Mouse (Mus musculus) naive thymus-derived CD4-positive, alpha-beta T cell, adult 2 months (primary cell): ENCODE data around the gene Rps5.

Experiments used
- DNase-seq: peaks from one replicate; pipeline ENCODE4 v3.0.0-alpha.2; 2011; ENCODE audit warnings: low read depth

Rps5 gene

GRCm38 (mm10) chr7:12927693-12928589 is 5.9 kb downstream of the Rps5 start:
- no peak for DNase-seq

DNA sequence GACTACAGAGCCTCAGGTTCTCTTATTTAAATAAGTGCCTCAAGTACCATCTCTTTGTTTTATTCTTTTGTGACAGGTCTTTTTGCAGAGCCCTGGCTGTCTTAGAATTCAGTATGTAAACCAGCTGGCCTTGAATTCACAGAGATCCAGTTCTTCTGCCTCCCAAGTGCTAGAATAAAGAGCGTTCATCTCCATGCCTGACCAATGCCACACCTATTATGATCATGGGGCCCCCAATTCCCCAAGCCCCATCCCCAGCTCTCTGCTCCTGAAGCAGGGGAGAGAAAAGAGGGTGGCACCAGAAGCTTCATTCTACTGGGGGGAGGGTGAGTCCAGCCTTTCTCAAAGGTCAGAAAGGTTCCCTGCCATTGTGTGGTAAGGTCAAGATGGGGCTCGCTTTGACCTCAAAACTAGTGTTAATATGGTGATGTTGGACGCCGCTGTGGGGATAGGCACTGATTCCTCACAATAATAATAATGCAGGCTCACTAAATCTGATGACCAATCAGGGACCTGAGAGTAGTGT is 11.6 kb downstream of the Rps5 start:
- no peak for DNase-seq

DNA sequence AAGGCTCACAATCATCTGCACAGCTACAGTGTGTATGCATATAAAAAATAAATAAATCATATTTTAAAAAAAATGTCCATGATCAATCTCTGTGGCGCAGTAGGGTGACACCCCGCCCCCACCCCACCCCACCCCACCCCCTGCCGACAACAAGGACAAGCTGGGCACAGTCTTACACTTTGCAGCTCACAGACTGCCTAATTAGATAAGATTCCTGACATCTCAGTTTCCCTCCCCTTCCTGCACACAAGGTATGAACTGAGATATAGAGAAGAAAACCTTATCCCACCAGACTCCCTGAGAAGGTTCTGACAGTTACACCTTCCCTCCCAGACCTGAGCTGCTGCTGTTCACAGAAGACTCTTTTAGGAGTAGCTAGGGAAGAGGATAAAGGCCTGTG is 12.7 kb downstream of the Rps5 start:
- DNase-seq: no peak

- DNase-seq: peak; percentile 40
Measured at GRCm38 (mm10) chr7:12937254-12937803, 15.2 kb downstream of the Rps5 start.

DNA sequence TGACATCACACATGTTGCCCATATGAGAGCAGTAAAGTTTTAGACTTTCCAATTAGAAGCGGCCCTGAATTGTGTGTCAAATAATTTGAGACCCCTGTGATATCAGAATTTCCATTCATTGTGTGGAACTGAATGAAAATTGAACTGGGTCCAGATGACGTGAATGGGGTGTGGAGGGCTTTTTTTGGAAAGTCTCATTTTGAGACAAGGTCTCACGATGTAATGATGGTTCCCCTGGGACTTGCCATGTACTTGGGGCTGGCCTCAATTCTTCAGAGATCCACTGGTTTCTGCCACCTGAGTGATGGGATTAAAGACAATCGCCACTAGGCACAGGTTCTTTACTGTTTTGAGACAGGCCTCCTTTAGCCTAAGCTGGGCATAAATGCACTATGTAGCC is 18.5 kb downstream of the Rps5 start:
- DNase-seq: no peak

DNA sequence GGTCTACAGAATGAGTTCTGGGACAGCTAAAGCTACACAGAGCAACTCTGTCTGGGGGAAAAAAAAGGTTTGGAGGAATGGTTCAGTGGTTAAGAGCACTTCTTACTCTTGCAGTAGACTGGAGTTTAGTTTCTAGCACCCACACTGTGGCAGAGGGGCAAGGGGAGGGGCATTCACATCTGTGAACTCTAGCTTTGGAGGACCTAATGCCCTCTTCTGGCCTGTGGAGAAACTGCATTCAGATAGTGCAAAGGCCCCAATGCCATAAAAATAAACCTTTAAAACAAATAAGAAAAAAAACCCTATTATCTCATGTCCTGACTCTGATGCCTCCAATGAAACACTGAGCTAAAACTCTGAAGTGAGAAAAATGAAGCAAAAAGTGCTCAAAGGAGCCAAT is 21.4 kb downstream of the Rps5 start:
- DNase-seq: peak; percentile 70

DNA sequence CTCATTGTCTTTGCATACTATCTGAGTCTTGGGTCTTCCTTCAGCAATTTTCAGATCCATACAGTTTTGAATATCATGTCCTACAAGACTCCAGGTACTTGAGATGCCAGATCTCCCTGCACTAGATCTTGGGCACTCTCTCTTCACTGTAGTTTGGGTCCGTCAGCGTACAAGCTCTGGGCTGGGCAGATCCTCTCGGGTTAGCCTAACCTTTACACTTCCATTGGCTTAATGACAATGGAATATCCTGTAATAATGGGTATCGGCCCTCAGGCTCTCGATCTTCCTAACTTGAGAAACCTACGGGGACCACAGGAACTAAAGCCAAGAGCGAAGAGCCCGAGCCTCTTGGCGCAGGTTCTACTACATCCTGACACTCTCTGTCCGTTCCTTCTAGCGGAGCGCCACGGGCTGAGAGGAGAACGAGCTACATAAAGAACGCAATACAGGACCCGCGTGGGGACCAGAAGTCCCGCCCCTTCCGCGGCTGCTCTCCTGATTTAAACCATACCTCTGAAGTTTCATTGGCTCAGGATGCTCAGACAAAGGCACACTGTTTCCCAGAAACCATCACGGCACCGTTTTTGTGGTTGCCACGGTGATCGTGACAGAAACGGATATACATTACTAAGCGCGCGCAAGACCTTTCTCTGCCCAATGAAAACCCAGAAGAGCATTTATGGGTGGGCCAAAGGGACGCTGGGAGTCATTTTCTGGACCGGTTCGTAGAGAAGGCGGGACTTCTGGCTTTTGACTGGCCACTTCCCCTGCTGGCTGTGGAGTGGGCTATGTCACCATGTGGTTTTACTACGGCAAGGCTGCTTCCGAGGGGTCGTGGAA is 27.2 kb downstream of the Rps5 start:
- DNase-seq: peak; percentile 98

GRCm38 (mm10) chr7:12949872-12950229 is 27.8 kb downstream of the Rps5 start:
- DNase-seq: no peak

DNA sequence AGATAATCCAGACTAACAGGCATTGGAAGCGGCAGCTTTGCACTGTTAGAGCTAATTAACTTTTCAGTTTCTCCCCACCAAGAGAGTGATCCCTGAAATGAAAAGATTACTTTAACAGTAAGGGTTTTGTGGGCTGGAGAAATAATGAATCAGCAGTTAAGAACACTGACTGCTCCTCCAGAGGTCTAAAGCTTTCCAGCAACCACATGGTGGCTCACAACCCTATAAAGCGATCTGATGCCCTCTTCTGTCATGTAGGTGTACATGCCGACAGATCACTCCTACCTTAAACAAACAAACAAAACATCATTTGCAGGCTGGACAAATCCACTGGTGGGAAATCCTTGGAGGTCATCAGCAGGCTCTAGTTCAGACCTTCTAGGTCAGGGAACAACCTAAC is 32.8 kb downstream of the Rps5 start:
- no peak for DNase-seq

- DNase-seq: no peak
Measured at GRCm38 (mm10) chr7:12957511-12957910, 35.4 kb downstream of the Rps5 start.

DNA sequence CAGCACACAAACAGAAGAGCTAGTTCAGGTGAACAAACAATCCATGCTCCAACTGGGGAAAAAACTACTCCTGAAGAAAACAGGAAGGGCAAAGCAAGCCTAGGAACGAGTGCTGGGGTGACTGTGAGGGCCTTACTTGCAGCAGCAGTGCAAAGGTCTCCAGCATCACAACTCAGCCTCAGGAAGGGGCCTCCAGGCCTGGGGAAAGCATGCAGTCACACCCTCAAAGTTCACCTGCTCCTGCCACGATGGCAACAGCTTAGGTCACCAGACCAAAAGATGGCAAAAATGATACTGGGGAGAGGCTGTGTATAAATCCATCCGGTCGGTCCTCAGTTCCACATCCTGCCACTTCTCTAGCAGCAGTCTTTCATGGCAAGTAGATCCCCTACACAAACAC is 36.9 kb downstream of the Rps5 start:
- DNase-seq: no peak

GRCm38 (mm10) chr7:12959718-12960117 is 37.6 kb downstream of the Rps5 start:
- no peak for DNase-seq

DNA sequence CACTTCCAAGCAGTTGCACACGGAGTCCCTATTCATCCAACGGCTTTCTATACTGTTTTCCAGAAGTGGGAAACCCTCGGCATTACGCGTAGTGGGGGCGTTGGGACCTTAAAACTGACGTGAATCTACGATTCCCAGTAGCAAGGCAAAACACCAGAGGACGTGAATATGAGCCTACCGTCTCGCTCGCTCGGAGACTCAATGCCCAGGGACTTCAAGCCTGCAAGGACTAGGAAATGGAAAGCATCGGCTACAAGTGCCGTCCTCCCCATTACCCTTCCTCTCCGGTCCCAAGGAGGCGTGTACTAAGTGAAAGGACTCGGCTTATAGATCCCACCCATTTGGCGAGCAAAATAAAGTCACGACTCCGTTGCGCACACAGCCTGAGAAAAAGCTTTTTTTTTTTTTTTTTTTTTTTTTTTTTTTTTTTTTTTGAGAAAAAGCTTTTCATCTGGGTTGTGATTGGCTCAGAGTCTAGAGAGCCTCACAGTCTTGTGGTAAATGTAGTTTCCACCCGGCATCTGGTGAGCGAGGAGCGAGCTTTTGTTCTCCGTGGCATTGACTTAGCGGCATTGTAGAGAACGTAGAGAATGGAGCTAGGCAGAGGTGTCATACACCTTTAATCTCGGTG is 39.5 kb downstream of the Rps5 start:
- DNase-seq: peak; percentile 90

DNA sequence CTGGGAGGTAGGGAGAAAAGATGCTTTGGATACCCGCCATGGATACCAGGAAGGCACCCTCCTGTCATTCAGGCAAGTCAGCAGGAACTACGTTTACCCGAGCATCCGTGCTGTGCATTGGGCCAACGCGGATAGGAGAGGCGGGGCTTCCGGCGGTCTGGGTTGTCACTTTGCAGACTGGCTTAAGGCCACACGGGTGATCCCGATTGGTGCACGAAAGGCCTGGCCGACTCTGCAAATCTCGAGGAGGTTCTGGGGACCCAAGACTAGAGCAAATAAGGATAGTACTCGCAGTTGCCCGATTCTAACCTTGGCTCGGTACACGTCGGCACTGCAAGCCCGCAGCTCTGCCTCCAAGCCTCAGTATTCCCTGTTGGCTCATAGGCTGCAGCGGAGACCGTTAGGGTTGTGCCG is 43.6 kb downstream of the Rps5 start, which contains the start of gene Zfp324:
TSS of gene Zfp324 (plus strand) at position 161 of the 414 bp plus-strand sequence.
- DNase-seq: peak; percentile 89

- DNase-seq: peak; percentile 72
Measured at GRCm38 (mm10) chr7:12966104-12966845, 44.2 kb downstream of the Rps5 start.

- DNase-seq: no peak
Measured at GRCm38 (mm10) chr7:12970906-12971305, 48.8 kb downstream of the Rps5 start.
